Mouse (Mus musculus): ENCODE results near the gene Lrch1.
A peak's percentile ranks its signal among the peaks of the same experiment; 100 is the strongest.

The Lrch1 gene

GRCm38 (mm10) chr14:74946321-74946750 is 1.3 kb downstream of the Lrch1 start:
- DNase-seq, result no peak

- DNase-seq, result no peak
Measured at GRCm38 (mm10) chr14:74945266-74946215, 2.1 kb downstream of the Lrch1 start.

- no peak for DNase-seq
Measured at GRCm38 (mm10) chr14:74944128-74944755, 3.4 kb downstream of the Lrch1 start.

- DNase-seq, result no peak
Measured at GRCm38 (mm10) chr14:74943581-74944117, 4.0 kb downstream of the Lrch1 start.

- DNase-seq, result no peak
Measured at GRCm38 (mm10) chr14:74943024-74943423, 4.7 kb downstream of the Lrch1 start.

- DNase-seq, result no peak
Measured at GRCm38 (mm10) chr14:74941591-74941990, 6.1 kb downstream of the Lrch1 start.

GRCm38 (mm10) chr14:74940741-74941140 is 6.9 kb downstream of the Lrch1 start:
- DNase-seq, result no peak

- no peak for DNase-seq
Measured at GRCm38 (mm10) chr14:74939355-74939754, 8.3 kb downstream of the Lrch1 start.

GRCm38 (mm10) chr14:74938896-74939295 is 8.8 kb downstream of the Lrch1 start:
- no peak for DNase-seq

- DNase-seq, result no peak
Measured at GRCm38 (mm10) chr14:74936557-74937261, 11.0 kb downstream of the Lrch1 start.

- DNase-seq, result no peak
Measured at GRCm38 (mm10) chr14:74935111-74935510, 12.6 kb downstream of the Lrch1 start.

- DNase-seq, result no peak
Measured at GRCm38 (mm10) chr14:74933960-74934710, 13.5 kb downstream of the Lrch1 start.

GRCm38 (mm10) chr14:74929739-74930138 is 17.9 kb downstream of the Lrch1 start:
- DNase-seq, result no peak

- no peak for DNase-seq
Measured at GRCm38 (mm10) chr14:74928809-74929432, 18.8 kb downstream of the Lrch1 start.

- no peak for DNase-seq
Measured at GRCm38 (mm10) chr14:74926899-74927571, 20.6 kb downstream of the Lrch1 start.

- DNase-seq, result peak; percentile 23
Measured at GRCm38 (mm10) chr14:74925951-74926517, 21.6 kb downstream of the Lrch1 start.

- no peak for DNase-seq
Measured at GRCm38 (mm10) chr14:74924521-74924920, 23.2 kb downstream of the Lrch1 start.

GRCm38 (mm10) chr14:74924031-74924430 is 23.6 kb downstream of the Lrch1 start:
- DNase-seq, result no peak

- no peak for DNase-seq
Measured at GRCm38 (mm10) chr14:74922039-74922736, 25.5 kb downstream of the Lrch1 start.

- DNase-seq, result no peak
Measured at GRCm38 (mm10) chr14:74921471-74921870, 26.2 kb downstream of the Lrch1 start.

Measured in right cerebral cortex, postnatal 4 days (tissue).